Mouse (Mus musculus): ENCODE measurements around the gene Prmt1.

- TF ChIP-seq CTCF (IDR thresholded peaks at IDR 0.05; ENCODE audit: insufficient read depth, low read depth, low read length) (no peak), POLR2A (IDR thresholded peaks at IDR 0.05; ENCODE audit: insufficient read depth, low read depth, low read length) (no peak)
These were observed 20.4 kb downstream of the Prmt1 start for GRCm38 (mm10) chr7:44965975-44966374.

All from olfactory bulb, adult 2 months (tissue).